Mouse (Mus musculus) forebrain, postnatal 0 days (tissue): ENCODE results near the gene Cdkn2a. TPM values are rescaled to one million over a fixed set of nuclear protein-coding genes. Genes with fewer than 3 reads are reported as not detected.

Source experiments
- ATAC-seq: fragments of 200-750 bp; cut with Nextera tagmentation; 2 replicates; pipeline ENCODE4 v1.8.0; 2017; ENCODE audit warnings: mild to moderate bottlenecking, moderate library complexity
- DNase-seq: peaks from one replicate; pipeline ENCODE4 v3.0.0-alpha.2; 2015
- H3K27ac ChIP-seq: fragments of 300-500 bp; sonication (generic); 2 replicates; pipeline ENCODE4 v1.5.1; 2014; ENCODE audit warnings: low read depth, mild to moderate bottlenecking, antibody characterized with exemption, low read length, moderate library complexity, mixed read lengths
- H3K27me3 ChIP-seq: fragments of 300-500 bp; sonication (generic); 2 replicates; pipeline ENCODE4 v1.6.1; 2014; ENCODE audit warnings: mild to moderate bottlenecking, low read length, mixed read lengths; ENCODE audit not compliant: insufficient read depth
- H3K36me3 ChIP-seq: fragments of 300-500 bp; sonication (generic); 2 replicates; pipeline ENCODE4 v1.6.1; 2014; ENCODE audit warnings: mild to moderate bottlenecking, moderate library complexity; ENCODE audit not compliant: insufficient read depth
- H3K4me1 ChIP-seq: fragments of 300-500 bp; sonication (generic); 2 replicates; pipeline ENCODE4 v1.6.1; 2014; ENCODE audit warnings: antibody characterized with exemption; ENCODE audit not compliant: insufficient read depth
- H3K4me2 ChIP-seq: fragments of 300-500 bp; sonication (generic); 2 replicates; pipeline ENCODE4 v1.6.1; 2014; ENCODE audit warnings: low read depth, mild to moderate bottlenecking, moderate library complexity
- H3K4me3 ChIP-seq: fragments of 300-500 bp; sonication (generic); 2 replicates; pipeline ENCODE4 v1.5.1; 2014; ENCODE audit warnings: low read depth, low read length, mixed read lengths
- H3K9ac ChIP-seq: fragments of 300-500 bp; sonication (generic); 2 replicates; pipeline ENCODE4 v1.6.1; 2014; ENCODE audit warnings: mild to moderate bottlenecking
- H3K9me3 ChIP-seq: fragments of 300-500 bp; sonication (generic); 2 replicates; pipeline ENCODE4 v1.6.1; 2016; ENCODE audit warnings: low read length
- CTCF ChIP-seq: sonication (generic); IDR thresholded peaks from 2 replicates; pipeline ENCODE4 v1.5.1; 2016; ENCODE audit warnings: antibody characterized with exemption, control low read depth, low read depth
- WGBS: fragments of 180-500 bp; shearing (Covaris S2); extraction: QIAGEN DNeasy Blood & Tissue Kit; methylation state at CpG from one replicate; pipeline ENCODE4 v1.1.7; 2014; 5-methylcytosine and 5-hydroxymethylcytosine counted together
- polyA plus RNA-seq: library from polyadenylated mRNA; unstranded; fragments of >200 nt; fragmentation: Nextera tagmentation; extraction: Ambion mirVana; gene quantifications from 2 replicates; pipeline ENCODE4 v1.2.1, GENCODE M21; 2015
- total RNA-seq: library from RNA; depleted of rRNA; stranded (reverse); fragments of >200 nt; gene quantifications from 2 replicates; pipeline ENCODE4 v1.2.3, GENCODE M21; 2014; rRNA removed

Gene Cdkn2a
- total and polyA plus RNA-seq, 2 experiments from 2014 or later = not detected

DNA sequence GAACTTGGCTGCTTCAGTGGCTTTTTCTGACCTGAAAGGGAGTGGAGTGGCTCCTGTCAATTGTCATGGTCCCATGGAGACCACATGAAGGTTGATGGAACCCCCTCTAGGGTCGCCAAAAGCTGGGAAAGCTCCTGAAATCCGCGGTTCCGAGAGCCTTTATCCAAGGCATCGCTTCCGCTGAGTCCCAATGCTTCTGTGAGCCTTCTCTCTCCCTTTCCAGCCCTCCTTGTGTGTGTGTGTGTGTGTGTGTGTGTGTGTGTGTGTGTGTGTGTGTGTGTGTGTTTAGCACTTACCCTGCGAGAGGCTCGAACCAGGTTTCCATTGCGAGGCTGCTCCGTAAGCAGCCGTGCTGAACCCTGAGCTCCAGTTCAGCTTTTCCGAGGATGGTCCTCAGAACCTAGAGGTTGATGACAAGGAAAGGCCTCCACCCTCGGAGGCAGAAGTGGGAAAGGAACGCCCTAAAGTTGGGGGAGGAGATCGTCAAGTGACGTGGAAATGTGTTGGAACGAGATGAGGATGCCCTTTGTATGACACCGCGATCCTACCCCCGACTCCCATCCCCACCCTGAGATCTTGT, 21.4 kb downstream of the Cdkn2a start:
- ATAC-seq = no peak
- DNase-seq = peak; percentile 57
- 1% methylated on average over 20 of the region's 20 CpGs for WGBS
- no peak for TF ChIP-seq CTCF
- no peaks in the 10 kb centered on the region for H3K36me3 ChIP-seq
- H3K4me3 ChIP-seq = no peak overlapping the region
- H3K4me1 ChIP-seq = no peaks in the 10 kb centered on the region
- no peak overlapping the region for H3K9ac ChIP-seq
- no peak overlapping the region for H3K4me2 ChIP-seq
- H3K27ac ChIP-seq = no peak overlapping the region
- peaks cover 75% of the 10 kb centered on the region for H3K27me3 ChIP-seq
- H3K9me3 ChIP-seq = no peaks in the 10 kb centered on the region

GRCm38 (mm10) chr4:89272101-89272718, 22.2 kb downstream of the Cdkn2a start:
- Histone ChIP-seq H3K27me3 (peaks cover 66% of the 10 kb centered on the region), H3K4me2 (no peak overlapping the region), H3K36me3 (no peaks in the 10 kb centered on the region), H3K27ac (no peak overlapping the region), H3K4me3 (no peak overlapping the region), H3K9ac (no peak overlapping the region), H3K4me1 (no peaks in the 10 kb centered on the region), H3K9me3 (no peaks in the 10 kb centered on the region)
- no peak for ATAC-seq
- WGBS = 5% methylated on average over 18 of the region's 18 CpGs
- DNase-seq = no peak
- TF ChIP-seq CTCF = no peak

GRCm38 (mm10) chr4:89257768-89258167, 36.7 kb downstream of the Cdkn2a start:
- 56% methylated on average over 1 of the region's 1 CpGs for WGBS
- no peak for DNase-seq

GRCm38 (mm10) chr4:89234446-89234845, 60.0 kb downstream of the Cdkn2a start:
- 93% methylated on average over 8 of the region's 8 CpGs for WGBS
- no peak for ATAC-seq

More at GRCm38 (mm10) chr4:89257768-89258167, 36.7 kb downstream of the Cdkn2a start:
- no peak overlapping the region for H3K4me2 ChIP-seq
- no peak overlapping the region for H3K4me3 ChIP-seq
- no peak for TF ChIP-seq CTCF
- no peaks in the 10 kb centered on the region for H3K36me3 ChIP-seq
- no peaks in the 10 kb centered on the region for H3K4me1 ChIP-seq
- H3K27me3 ChIP-seq = no peaks in the 10 kb centered on the region
- H3K27ac ChIP-seq = no peak overlapping the region
- no peaks in the 10 kb centered on the region for H3K9me3 ChIP-seq
- no peak overlapping the region for H3K9ac ChIP-seq
- no peak for ATAC-seq

More at GRCm38 (mm10) chr4:89234446-89234845, 60.0 kb downstream of the Cdkn2a start:
- no peak for DNase-seq
- Histone ChIP-seq H3K27ac (no peak overlapping the region), H3K9ac (no peak overlapping the region), H3K36me3 (no peaks in the 10 kb centered on the region), H3K4me1 (no peaks in the 10 kb centered on the region), H3K4me2 (no peak overlapping the region), H3K27me3 (no peaks in the 10 kb centered on the region), H3K9me3 (no peaks in the 10 kb centered on the region), H3K4me3 (no peak overlapping the region)
- no peak for TF ChIP-seq CTCF

Other genes starting within 250 kb of the Cdkn2a start
- 8.1 and 10.9 TPM in 2 replicates for gene Mtap, start 157.5 kb downstream of the Cdkn2a start, total RNA-seq
- gene Mtap, start 157.5 kb downstream of the Cdkn2a start, polyA plus RNA-seq = 17.0 and 18.0 TPM in 2 replicates
- gene Cdkn2b, start 16.4 kb upstream of the Cdkn2a start, total RNA-seq = 0.54 and 1.5 TPM in 2 replicates
- 2.0 and 2.3 TPM in 2 replicates for gene Cdkn2b, start 16.4 kb upstream of the Cdkn2a start, polyA plus RNA-seq